Mouse (Mus musculus): Measurements from ENCODE around the gene Rapgef4.
"Not testable (repeated sequence)": the region's sequence is repeated elsewhere in the genome, so short reads cannot be mapped to it uniquely, and the experiment has no call there.

Gene Rapgef4

DNA sequence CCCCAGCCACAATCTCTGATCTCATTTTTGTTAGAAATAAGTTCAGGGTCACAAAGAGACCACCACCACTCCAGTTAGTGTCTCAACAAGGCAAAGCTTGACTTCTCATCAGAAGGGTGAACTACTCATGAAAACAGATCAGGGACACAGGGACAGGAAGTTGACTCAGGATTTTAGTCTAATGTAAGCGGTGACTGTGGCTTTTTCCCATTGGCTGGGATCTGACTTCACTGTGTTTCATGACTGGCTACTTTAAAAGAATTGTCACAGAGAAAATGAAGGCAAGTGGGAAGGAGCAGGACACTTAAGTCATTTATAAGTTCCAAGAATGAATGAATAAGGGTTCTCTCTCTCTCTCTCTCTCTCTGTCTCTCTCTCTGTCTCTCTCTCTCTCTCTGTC, 45.5 kb downstream of the Rapgef4 start:
- DNase-seq (ENCODE audit: low read depth, low spot score): no peak

DNA sequence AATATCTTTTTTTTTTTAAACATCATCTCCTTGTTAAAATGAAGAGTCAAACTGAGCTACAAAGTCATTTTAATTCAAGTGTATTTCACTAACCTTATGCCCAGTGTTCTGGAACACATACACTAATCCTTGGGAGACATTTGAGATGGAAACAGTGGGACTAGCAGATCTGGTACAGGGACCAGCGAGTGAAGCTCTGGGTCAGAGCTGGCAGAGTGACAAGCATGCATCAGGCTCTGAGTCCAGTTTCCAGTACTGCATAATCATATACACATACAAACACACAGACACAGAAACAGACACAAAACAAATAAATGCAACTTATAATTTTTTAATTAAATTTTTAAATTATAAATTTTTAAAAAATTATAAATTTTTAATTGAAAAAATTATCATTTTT, 48.0 kb downstream of the Rapgef4 start:
- DNase-seq (ENCODE audit: low read depth, low spot score): peak; percentile 77

DNA sequence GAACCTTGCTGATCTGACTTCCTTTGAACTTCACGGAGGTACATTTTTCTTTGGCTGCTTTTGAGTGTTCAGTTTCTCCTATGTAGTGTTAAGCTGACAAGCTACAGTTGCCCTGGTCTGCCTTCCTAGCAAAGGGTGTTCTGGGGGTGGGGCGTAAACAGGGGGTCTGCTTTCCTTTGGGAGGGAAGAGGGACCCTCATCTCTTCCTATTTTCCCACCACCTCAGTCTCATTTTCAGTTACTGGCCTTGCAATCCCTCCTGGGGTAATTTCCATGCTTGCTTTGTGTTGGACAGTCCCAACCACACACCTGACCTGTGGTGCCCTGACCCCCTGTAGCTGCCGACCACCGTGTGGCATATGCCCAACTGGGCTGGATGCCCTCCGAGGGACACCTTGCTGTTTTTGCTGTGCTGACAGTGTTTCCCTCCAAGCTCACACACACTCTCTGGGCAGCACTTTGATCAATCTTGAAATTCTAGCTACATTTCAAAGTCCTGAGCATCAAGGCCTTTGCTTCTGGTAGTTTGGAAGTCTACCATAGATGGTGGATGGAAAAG, 48.6 kb downstream of the Rapgef4 start:
- no peak for DNase-seq (ENCODE audit: low read depth, low spot score)

DNA sequence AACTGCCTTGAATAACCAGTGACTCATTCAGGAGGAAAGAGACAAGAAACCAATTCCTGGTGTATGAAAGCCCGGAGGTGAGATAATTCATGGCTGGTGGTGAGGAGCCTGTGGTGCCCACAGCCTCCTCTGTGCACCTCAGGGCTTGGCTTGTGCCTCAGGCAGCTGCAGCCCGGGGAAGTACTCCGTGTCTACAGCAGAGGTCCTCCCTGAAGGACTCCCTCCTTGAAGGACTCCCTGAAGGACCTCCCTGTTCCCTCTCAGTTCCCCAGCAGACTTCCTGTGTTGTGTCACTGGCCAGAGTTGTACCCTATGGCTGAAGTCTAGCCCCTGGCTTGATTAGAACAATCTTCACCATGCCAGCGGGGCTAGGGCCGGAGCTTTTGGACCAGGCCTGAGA, 50.7 kb downstream of the Rapgef4 start:
- DNase-seq (ENCODE audit: low read depth, low spot score): peak; percentile 60

DNA sequence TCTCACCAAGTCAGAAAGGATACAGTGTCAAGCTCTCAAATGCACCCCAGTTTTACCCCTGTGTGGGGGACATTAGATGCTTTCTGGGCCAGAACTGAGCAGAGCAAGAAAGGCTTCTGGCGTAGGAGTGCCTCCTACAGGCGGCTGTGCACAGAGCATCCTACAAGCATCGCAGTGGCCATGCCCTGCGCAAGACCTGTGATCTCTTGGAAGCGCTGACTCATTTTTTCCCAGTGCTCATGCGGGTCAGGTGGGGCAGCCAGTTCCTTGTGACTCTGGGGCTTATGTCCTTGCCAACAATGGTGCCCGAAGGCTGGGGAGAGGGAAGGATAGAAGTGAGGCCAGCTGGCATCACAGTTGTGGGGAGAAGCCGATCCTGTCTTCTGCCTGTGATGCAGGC, 54.6 kb downstream of the Rapgef4 start:
- DNase-seq (ENCODE audit: low read depth, low spot score): peak; percentile 96

DNA sequence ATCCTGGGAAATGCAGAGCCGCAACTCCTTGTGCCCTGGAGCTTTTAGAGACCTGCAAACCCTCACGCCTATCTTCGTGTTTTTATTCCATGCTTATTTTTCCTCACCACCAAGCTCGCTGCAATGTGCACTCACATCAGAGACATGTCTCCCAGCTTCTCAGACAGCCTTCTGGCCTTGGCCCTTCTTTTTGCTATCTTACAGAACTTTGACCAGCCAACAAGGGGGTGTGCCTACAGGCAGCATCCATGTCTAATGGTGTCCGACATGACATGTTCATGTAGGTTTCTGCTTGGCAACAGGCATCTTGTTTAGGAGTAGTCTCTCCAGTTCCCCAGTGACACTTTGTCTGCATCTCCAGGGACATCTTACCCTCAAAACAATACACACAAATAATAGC, 56.3 kb downstream of the Rapgef4 start:
- no peak for DNase-seq (ENCODE audit: low read depth, low spot score)

DNA sequence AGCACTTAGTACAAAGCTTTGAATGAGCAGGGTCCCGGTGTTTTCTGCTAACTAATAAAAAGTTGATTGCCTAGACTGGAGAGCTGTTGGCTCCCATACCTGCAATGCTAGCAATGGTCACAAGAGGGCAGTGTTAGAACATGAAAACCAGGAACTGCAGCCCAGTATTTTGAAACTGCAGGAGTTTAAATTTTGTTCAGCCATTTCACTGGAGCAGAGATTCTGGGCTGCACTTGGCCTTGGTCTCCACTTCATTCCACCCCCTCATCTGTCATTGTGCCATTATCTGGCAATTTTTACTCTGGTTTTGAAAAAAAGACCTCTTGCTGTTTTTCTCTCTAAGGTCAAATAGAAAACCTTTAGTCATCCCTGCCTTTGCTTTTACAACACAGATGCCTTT, 57.2 kb downstream of the Rapgef4 start:
- peak; percentile 95 for DNase-seq (ENCODE audit: low read depth, low spot score)

DNA sequence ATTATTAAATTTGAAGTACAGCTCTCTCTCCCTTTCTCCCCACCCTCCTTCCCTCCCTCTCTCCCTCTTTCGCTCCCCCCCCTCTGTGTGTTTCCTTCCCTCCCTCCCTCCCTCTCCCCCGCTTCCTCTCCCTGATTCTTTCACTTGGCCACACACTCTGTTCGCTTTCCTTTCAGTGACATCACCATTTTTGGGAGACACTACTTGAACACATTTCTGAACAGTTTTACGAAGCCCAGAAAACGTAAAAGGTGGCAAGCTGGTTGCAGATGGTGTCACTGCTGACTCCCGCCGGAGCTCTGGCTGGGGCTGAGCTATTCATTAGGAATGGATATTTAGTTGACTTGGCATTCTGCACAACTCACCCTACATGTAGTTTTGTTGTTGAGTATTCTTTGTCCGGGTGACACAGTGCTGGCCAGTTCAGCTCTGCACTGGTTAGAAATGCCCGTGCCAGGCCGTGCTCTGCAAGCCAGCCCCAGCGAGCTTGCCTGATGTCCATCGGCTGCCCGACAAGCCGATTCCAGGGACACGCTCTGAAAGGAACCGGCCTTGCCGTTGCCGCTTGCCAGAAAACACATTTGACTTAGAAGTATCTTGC, 57.7 kb downstream of the Rapgef4 start:
- peak; percentile 86 for DNase-seq (ENCODE audit: low read depth, low spot score)

DNA sequence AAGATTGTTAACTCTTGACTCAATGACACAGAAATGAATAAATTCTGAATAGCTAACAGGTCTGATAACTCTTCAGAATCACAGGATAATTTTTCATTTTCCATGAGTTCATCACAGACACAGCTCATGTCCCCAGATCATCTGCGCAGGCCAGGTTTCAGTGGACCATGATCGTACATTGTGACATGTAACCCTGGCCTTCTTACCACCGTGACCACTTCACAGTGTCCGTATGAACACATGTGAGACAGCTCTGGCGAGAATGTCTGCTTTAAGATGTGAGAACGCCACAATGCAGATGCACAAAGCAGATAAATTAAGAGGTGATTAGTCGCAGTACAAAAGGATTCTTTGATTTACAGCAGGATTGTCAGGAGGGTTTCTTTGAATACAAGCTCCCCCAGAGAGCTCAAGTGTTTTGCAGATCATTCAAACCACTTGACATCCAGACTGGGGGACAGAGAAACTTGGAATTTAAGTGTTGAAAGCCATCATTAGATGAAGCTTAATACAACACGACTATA, 58.5 kb downstream of the Rapgef4 start:
- no peak for DNase-seq (ENCODE audit: low read depth, low spot score)

DNA sequence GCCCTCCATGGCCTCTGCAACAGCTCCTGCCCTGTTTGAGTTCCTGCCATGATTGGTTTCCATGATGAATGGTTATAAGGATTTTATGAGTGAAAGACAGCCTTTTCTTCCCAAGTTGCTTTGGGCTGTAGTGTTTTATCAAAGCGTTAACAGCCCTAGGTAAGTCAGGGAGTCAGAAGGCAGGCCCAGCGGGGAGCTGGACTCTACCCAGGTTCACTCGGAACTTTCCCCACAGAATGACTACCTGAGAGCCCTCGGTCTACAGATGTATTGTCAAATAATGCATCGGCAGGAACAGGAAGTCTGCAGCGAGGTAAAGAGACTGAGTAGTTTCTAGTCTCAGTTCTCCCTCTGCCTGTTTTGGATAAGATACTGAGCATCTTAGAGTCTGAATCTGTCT, 60.0 kb downstream of the Rapgef4 start:
- DNase-seq (ENCODE audit: low read depth, low spot score): no peak

DNA sequence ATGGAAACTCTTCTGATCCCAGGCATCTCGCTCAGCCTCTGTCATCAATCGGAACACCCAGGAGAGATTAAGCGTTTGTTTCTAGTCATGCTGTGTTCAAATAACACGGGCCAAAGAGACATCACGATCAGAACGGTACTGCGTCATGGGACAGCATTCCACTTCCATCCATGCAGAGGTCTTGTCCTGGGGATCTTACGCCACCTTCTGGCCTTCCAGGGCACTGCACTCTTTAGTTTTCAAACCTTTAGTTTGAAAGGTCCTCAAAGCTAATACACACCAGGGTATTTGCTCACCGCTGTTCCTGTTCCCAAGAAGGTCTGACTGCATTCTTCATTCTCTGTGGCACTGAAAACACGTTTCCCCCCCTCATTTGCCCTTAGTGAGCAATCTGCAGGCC, 61.1 kb downstream of the Rapgef4 start:
- DNase-seq (ENCODE audit: low read depth, low spot score): no peak

DNA sequence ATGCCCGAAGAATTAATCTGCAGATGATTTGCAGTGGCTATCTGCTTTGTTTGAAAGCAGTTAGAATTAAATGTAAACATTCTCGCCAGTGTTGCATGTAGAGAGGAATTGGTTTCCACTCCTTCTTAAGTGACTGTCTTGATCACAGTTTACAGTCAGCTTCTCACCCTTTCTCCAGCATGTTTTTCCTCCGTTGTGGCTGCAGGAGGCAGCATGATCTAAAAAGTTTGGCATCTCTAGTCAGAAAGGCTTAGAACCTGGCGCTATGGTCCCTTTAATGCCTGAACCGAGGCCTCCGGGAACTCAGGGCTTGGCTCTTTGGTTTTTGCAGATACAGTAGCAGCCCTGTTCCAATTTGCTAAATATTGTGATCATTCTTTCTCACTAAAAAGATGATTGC, 63.2 kb downstream of the Rapgef4 start:
- peak; percentile 43 for DNase-seq (ENCODE audit: low read depth, low spot score)

DNA sequence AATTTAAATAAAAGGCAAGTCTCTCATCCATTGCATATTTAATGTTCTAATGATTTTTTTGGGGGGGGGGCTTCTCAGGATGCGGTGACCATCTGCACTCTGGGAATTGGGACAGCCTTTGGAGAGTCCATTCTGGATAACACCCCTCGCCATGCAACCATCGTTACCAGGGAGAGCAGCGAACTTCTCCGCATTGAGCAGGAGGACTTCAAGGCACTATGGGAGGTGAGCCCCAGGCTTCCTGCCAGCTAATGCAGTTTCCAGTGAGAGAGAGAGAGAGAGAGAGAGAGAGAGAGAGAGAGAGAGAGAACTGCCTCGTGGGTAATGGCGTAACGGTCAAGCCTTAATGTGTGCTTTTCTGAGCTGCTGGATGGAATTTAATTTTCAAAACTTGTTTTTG, 64.0 kb downstream of the Rapgef4 start:
- no peak for DNase-seq (ENCODE audit: low read depth, low spot score)

DNA sequence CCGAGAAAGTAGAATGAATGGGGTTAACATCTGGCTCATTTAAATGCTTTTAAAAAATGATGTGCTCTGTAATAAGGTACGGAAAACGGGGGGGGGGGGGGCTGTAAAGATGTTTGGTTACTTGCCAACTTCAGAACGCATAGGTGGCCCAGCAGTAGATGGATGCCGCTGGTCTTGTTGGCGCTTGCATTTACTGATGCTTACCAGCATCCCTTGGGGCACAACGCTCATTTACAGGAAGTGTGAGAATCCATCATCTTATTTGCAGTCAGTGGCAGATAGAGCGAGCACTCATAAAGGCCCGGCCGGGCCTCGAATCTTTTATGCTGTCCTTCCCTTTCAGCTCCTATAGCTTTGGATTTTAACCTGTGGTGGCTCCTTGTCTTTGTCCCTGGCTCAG, 64.6 kb downstream of the Rapgef4 start:
- DNase-seq (ENCODE audit: low read depth, low spot score): no peak

DNA sequence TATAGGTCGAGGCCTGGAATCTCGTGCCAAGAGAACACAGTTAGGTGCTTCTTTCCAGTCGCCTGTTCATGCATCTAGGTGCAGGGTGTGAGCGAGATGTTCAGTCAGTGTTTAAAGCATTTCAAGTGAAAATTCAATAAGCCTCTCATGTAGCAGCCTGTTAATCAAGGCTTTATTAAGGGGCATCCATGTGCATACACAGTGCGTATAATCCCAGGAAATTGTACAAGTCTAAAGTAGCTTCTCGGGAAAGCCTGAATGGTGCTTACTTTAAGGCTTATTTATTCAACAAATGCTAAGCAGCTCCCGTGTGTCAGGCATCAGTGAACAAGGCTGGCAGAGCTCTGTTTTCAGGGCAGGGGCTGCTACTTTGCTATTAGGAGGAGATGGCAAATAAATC, 69.4 kb downstream of the Rapgef4 start:
- DNase-seq (ENCODE audit: low read depth, low spot score): no peak

DNA sequence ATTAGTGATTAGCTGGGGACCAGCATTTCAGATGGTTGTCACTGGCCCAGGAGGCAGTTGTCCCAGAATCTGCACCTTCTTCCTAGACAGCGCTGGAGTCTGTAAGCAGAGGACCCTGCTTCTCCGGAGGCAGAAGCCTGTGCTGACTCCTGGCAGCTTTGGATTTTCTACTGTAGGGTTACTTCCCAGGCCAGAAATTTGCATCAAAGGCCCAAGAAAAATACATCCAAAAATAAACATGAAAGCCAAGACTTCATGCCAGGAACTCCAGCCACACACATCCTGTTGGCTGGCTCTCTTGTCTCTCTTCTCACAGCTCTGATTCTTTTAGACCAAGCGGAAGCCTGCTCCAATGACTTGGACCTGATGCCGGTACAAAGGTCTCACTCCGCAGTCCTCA, 73.2 kb downstream of the Rapgef4 start:
- DNase-seq (ENCODE audit: low read depth, low spot score): peak; percentile 62

DNA sequence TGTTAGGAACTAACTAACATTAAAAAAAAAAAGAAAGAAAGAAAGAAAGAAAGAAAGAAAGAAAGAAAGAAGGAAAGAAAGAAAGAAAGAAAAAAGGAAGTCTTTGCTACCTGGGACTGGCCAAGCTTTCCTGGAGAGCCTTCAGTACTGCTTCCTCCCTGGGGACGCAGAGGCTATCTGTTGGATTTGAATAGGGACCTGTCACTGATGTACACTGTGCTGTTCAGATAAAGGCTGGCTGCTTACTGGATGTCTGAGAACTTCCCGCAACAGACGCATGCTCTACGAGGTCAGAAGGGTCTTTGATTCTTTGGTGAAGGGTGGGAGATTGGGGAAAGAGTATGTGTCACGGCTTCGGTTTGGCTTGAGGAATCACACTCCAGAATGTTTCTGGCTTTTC, 73.7 kb downstream of the Rapgef4 start:
- no peak for DNase-seq (ENCODE audit: low read depth, low spot score)

DNA sequence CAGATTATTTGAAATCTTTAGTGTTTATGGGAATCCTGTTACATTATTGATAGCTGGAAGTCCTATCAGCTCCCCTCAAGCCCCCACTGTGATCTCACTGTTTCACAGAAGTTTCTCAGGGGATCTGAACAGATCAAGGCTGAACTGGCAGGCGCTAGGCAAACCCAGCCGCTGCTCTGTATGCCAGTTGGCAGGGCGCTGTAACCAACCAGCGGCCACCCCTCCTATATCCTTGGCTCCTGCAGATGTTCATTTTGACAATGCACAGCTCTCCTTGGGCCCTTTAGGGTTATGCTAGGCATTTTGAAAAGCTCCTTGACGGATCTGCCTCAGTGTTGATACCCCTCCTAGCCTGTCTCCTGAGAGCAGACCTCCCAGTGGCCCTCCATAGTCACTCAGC, 74.4 kb downstream of the Rapgef4 start:
- no peak for DNase-seq (ENCODE audit: low read depth, low spot score)

DNA sequence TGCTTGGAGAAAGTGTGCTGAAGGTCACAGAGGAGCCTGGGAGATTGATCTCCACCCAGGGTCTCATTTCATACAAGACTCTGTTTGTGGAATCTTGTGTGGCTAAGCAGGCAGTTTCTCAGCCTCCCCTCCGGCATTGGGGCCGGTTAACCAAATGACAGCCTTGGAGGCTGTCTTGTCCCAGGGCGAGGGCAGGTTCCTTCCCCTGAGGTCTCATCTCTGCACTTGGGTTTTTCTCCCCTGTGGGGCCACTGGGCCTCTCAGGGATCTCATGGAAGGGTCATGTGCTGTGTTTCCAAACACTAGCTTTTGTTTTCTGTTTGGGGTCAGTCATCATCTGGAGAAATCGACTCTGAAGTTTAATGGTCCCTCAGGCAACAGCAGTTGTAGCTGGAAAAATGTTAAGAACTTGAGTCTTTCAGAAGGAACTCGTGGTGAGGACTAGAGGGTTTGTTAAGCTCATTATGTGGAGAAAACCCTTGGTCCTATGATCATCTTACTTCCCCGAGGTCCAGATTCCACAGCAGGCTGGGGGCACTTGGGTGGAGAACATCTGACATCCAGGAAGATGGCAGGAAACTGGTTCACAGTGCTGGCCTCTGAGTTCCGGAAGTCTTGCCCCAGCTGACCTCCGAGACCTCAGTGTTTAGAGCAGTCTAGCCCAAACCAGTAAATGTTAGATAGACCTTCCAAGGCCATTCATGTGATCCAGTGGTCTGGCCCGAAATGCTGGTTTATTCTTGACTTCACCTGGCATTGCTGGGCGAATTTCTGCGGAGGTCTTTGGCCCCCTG, 75.2 kb downstream of the Rapgef4 start:
- no peak for DNase-seq (ENCODE audit: low read depth, low spot score)

DNA sequence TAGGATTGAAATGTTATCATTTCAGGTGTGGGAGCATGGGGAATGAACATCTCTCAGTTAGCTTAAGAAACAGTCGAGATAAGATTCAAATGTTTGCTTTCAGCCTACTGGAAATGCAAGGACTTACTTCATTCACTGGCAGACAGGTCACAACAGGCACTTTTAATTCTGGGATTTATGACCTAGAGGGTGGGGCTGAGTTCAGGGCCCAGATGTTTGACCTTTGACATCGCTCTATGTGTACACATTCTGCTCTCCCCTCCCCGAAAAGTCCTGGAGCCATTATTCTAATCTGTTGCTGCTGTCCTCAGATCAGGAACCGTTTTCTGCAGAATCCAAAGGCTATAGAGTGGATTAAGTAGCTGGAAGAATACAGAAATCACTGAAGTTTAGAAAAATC, 81.9 kb downstream of the Rapgef4 start:
- DNase-seq (ENCODE audit: low read depth, low spot score): no peak

DNA sequence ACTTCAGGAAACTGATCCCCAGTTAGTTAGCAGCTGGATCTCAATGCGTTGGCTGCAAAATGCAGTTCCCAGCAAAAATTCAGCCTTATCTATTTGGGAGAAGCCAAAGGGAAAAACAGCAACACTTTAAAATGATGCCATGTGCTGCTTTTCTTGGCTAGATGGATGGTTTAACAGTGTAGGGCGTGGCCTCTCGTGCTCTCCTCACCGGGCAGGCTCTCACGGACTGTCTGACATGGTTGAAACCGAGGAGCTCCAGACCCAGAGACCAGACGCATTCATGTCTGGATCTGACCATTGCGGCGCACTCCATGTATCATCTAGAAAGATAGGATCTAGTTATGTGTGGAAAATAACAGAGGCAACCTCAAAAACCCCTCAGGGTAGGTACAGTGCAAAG, 87.5 kb downstream of the Rapgef4 start:
- no peak for DNase-seq (ENCODE audit: low read depth, low spot score)

DNA sequence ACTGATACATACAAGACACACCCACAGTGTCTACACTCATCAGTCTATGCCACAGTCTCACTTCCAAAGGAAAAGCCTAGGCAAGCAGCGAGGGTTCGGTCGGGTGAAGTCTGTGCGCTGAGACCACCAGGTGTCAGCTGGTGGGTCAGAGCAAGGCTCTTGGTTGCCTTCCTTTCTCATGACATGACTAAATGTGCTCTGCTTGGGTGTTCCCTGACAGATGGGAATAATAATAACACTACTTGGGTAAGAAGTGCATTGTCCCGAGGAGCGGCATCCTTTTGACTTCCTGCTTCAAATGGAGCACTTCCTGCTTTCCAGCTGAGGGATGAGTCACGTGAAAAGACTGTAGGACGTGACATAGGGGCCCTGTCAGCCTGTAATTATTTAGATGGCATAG, 89.0 kb downstream of the Rapgef4 start:
- DNase-seq (ENCODE audit: low read depth, low spot score): no peak

DNA sequence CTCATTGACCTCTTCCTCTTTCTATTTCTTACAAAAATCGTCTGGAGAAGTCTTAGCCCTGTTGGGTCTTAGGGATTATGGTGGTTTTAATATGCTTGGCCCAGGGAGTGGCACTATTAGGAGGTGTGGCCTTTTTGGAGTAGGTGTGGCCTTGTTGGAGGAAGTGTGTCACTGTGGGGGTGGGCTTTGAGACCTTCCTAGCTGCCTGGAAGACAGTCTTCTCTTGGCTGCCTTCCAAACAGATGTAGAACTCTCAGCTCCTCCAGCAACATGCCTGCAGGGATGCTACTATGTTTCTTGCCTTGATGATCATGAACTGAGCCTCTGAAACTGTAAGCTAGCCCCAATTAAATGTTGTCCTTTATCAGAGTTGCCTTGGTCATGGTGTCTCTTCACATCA, 92.1 kb downstream of the Rapgef4 start:
- DNase-seq (ENCODE audit: low read depth, low spot score): not testable (repeated sequence)
